Mouse (Mus musculus): ENCODE results near the gene Lrrc61.

Lrrc61 gene

GRCm38 (mm10) chr6:48594043-48594738, 39.6 kb downstream of the Lrrc61 start:
- DNase-seq, result no peak

DNA sequence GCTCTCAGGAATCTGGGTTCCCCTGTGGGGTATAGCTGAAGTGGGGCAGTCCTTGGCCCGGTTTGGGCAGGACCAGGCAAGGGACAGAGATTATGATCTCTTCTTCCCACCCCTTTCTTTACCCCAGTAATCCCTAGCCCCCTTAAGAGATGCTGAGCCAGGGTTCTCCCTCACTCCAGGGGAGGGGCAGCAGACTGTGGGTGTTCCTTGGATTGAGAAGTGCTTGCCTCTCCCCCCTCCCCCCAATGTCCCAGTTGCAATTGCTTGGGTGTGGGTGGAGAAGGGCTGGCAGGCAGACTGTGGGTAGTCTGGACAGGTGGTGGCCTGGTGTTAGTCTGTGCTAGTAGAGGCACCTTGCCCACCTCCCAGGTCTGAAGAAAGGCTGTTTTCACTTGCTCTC, 40.7 kb downstream of the Lrrc61 start:
- DNase-seq, result peak in 1 of 2 experiments; percentile 31

GRCm38 (mm10) chr6:48596545-48597232, 42.1 kb downstream of the Lrrc61 start:
- peak in 1 of 2 experiments; percentile 13 for DNase-seq

DNA sequence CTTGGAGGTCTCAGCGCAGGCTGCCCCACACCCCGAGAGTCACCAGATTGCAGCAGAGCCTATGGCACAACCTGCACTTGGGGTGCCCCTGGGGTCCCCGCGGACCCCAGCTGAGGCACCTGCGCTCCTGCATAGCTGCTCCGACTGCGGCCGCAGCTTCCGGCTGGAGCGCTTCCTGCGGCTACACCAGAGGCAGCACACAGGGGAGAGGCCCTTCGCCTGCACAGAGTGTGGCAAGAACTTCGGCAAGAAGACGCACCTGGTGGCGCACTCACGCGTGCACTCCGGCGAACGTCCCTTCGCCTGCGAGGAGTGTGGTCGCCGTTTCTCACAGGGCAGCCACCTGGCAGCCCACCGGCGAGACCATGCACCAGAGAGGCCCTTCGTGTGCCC, 42.6 kb downstream of the Lrrc61 start:
- DNase-seq, result no peak

DNA sequence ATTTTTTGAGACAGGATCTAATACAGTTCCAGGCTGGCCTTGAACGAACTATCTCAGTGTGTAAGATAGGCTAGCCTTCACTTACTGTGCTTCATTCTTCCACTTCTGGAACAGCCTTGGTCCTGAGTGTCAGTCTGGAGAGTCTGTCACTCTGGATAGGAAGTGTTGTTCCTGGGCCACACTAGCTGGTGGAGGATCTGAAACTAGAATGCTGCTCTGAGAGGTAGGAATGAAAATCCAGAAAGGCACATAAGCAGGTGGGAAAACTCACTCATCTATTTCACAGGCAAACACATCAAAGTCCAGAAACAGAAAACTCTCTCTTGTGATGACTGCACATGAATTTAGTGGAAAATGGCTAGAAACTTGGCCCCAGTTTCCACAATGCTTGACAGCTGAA, 46.0 kb downstream of the Lrrc61 start:
- no peak for DNase-seq

GRCm38 (mm10) chr6:48601271-48602079, 46.9 kb downstream of the Lrrc61 start, which contains the start of gene Zfp775:
TSS of gene Zfp775 (plus strand) at chr6:48602063.
- DNase-seq, result peak; percentile 98 to 99

DNA sequence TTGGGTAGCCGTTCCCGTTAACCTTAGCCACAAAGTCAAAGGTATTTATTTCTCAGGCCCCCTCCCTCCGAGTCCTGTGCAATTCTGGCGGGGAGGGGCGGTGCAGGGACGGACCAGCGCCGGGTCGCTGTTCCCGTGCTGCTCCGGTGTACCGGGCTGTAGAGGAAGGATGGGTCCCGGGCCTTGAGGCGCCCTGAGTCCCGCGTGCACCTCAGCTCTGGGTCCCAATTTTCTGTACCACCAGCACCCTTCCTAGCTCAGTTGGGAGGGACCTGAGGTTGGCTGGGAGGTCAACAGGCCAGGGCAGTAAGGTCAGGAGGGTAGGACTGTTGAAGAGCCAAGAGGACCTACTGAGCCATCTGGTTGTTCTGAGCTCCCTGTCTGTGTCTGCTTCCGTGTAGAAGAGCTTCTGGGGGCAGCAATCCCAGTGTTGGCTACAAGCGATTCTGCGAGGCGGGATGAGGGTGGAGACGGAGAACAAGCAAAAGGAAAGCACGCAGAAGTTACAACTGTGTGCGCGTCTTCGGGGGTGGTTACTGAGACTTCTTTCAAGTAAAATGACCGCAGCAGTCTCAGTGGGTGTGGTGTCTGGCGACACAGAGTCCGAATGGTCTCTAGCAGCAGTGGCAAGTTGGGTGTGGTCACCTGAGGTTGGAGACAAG, 47.6 kb downstream of the Lrrc61 start:
- peak in 1 of 2 experiments; percentile 38 for DNase-seq

- DNase-seq, result no peak
These were observed 53.5 kb downstream of the Lrrc61 start for GRCm38 (mm10) chr6:48608124-48608523.

GRCm38 (mm10) chr6:48609512-48609911, 54.9 kb downstream of the Lrrc61 start:
- peak in 1 of 2 experiments; percentile 27 for DNase-seq

DNA sequence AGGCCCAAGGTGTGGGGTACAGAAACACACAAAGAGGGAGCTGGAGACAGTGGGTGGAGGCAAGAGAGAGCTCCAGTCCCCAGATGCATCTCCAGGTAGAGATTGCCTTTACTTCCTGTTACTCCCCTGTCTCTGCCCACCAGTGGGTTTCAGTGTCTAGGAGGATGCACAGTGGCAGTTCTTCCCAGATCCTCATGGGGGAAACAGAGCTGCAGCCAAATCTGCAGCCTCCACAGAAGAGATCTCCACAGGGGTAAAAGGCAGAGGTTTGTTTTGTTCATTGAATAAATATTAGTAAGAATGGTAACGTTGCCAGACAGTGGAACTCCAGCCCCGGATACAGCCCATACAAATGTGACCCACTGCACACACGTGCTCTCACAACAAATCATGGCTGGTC, 56.1 kb downstream of the Lrrc61 start:
- no peak for DNase-seq

DNA sequence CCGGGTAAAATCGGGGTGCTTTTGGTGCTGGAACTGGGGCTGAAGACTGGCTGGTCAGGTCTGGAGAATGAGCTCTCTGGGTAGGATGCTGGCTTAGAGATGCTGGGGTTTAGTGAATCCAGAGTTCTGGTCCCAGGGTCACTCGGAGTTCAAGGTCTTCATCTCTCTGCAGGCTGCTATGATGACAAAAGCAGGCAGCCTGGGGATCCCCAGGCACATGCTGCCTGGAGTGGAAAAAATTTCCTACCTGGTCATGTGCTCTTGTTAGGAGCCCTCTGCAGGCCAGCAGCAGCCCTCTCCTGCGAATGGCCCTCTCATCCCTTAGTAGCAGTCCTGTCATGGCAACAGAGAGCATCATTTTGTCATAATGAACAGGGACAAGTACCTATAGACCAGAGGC, 58.9 kb downstream of the Lrrc61 start:
- DNase-seq, result no peak

- DNase-seq, result no peak
These were observed 60.2 kb downstream of the Lrrc61 start for GRCm38 (mm10) chr6:48614756-48615155.

DNA sequence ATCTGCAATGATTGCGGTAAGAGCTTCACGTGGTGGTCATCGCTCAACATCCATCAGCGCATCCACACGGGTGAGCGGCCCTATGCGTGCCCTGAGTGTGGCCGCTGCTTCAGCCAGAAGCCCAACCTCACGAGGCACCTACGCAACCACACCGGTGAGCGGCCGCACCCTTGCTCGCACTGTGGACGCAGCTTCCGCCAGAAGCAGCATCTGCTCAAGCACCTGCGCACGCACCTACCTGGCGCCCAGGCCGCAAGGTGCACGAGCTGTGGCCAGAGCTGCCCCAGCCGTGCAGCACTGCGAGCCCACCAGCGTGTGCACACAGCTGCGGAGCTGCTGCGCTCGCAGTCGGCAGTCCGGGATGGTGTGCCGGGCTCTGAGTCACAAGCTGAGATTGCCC, 65.4 kb downstream of the Lrrc61 start:
- DNase-seq, result no peak
